Mouse (Mus musculus): ENCODE measurements around the gene Mrap. TPM values are rescaled to one million over a fixed set of nuclear protein-coding genes. Genes with fewer than 3 reads are reported as not detected.

The Mrap gene
- polyA plus RNA-seq, 1 experiment from 2014 or later: 2.7 TPM

GRCm38 (mm10) chr16:90709711-90710289, 28.2 kb upstream of the Mrap start:
- 36% methylated on average over 17 of the region's 17 CpGs for WGBS
- Histone ChIP-seq H3K9me3 (no peaks in the 10 kb centered on the region), H3K9ac (no peak overlapping the region), H3K27ac (no peak overlapping the region), H3K36me3 (no peaks in the 10 kb centered on the region), H3K27me3 (replicated peaks) (no peaks in the 10 kb centered on the region), H3K4me2 (peak overlapping the region; percentile 32), H3K4me1 (0 out of 2 replicates have a peak, but pooled peaks cover 7% of the 10 kb centered on the region), H3K4me3 (replicated peaks) (0 out of 2 replicates have a peak overlapping the region, but pooled peaks have one; percentile 1)
- ATAC-seq (ENCODE audit: insufficient read depth, low FRiP score, low read depth): no peak

- ATAC-seq (ENCODE audit: insufficient read depth, low FRiP score, low read depth): no peak
- H3K4me2 ChIP-seq: peak overlapping the region; percentile 32
- H3K27me3 ChIP-seq (replicated peaks): no peaks in the 10 kb centered on the region
- no peak overlapping the region for H3K9ac ChIP-seq
- no peak overlapping the region for H3K4me3 ChIP-seq (replicated peaks)
- H3K36me3 ChIP-seq: no peaks in the 10 kb centered on the region
- H3K9me3 ChIP-seq: no peaks in the 10 kb centered on the region
- WGBS: 51% methylated on average over 12 of the region's 12 CpGs
- H3K27ac ChIP-seq: no peak overlapping the region
- 0 out of 2 replicates have a peak, but pooled peaks cover 7% of the 10 kb centered on the region for H3K4me1 ChIP-seq
These were observed 27.7 kb upstream of the Mrap start for GRCm38 (mm10) chr16:90710313-90710712.

- 97% methylated on average over 4 of the region's 4 CpGs for WGBS
- peaks cover 7% of the 10 kb centered on the region; the same call in 1 of the 2 replicates for H3K4me1 ChIP-seq
- no peak overlapping the region for H3K4me2 ChIP-seq
- H3K9ac ChIP-seq: no peak overlapping the region
- H3K27me3 ChIP-seq (replicated peaks): no peaks in the 10 kb centered on the region
- no peak for ATAC-seq (ENCODE audit: insufficient read depth, low FRiP score, low read depth)
- H3K27ac ChIP-seq: no peak overlapping the region
- H3K4me3 ChIP-seq (replicated peaks): no peak overlapping the region
- H3K36me3 ChIP-seq: peaks cover 12% of the 10 kb centered on the region
- no peaks in the 10 kb centered on the region for H3K9me3 ChIP-seq
These were observed 14.0 kb upstream of the Mrap start for GRCm38 (mm10) chr16:90724051-90724450.

GRCm38 (mm10) chr16:90726600-90727227, 11.3 kb upstream of the Mrap start:
- Histone ChIP-seq H3K36me3 (no peaks in the 10 kb centered on the region), H3K4me1 (peaks cover 7% of the 10 kb centered on the region; the same call in 1 of the 2 replicates), H3K27ac (no peak overlapping the region), H3K9me3 (no peaks in the 10 kb centered on the region), H3K4me3 (replicated peaks) (peak overlapping the region; percentile 58), H3K9ac (peak overlapping the region; percentile 63), H3K27me3 (replicated peaks) (no peaks in the 10 kb centered on the region), H3K4me2 (peak overlapping the region; percentile 91)
- ATAC-seq (ENCODE audit: insufficient read depth, low FRiP score, low read depth): peak; percentile 44; the same call in 1 of the 2 replicates
- 6% methylated on average over 38 of the region's 38 CpGs for WGBS

GRCm38 (mm10) chr16:90727233-90728115, 10.5 kb upstream of the Mrap start, which contains the start of gene Mis18a:
Gene Mis18a (minus strand): TSS chr16:90727404.
- H3K9me3 ChIP-seq: no peaks in the 10 kb centered on the region
- peak; percentile 95 for ATAC-seq (ENCODE audit: insufficient read depth, low FRiP score, low read depth)

GRCm38 (mm10) chr16:90735611-90736010, 2.4 kb upstream of the Mrap start:
- Histone ChIP-seq H3K4me2 (no peak overlapping the region), H3K9ac (no peak overlapping the region), H3K9me3 (no peaks in the 10 kb centered on the region), H3K4me1 (no peaks in the 10 kb centered on the region), H3K36me3 (no peaks in the 10 kb centered on the region), H3K4me3 (replicated peaks) (no peak overlapping the region), H3K27me3 (replicated peaks) (no peaks in the 10 kb centered on the region), H3K27ac (no peak overlapping the region)
- no peak for ATAC-seq (ENCODE audit: insufficient read depth, low FRiP score, low read depth)
- 65% methylated on average over 4 of the region's 4 CpGs for WGBS

More at GRCm38 (mm10) chr16:90727233-90728115, 10.5 kb upstream of the Mrap start, which contains the start of gene Mis18a:
- H3K36me3 ChIP-seq: no peaks in the 10 kb centered on the region
- H3K27me3 ChIP-seq (replicated peaks): no peaks in the 10 kb centered on the region
- peak within 1 kb of the TSS; percentile 58 for H3K4me3 ChIP-seq (replicated peaks)
- peak within 1 kb of the TSS; percentile 91 for H3K4me2 ChIP-seq
- H3K9ac ChIP-seq: peak within 1 kb of the TSS; percentile 63
- H3K4me1 ChIP-seq: peaks cover 7% of the 10 kb centered on the region; the same call in 1 of the 2 replicates
- 1% methylated on average over 53 of the region's 53 CpGs for WGBS
- 0 out of 2 replicates have a peak within 1 kb of the TSS, but pooled peaks have one; percentile 13 for H3K27ac ChIP-seq

GRCm38 (mm10) chr16:90736672-90737270, 1.2 kb upstream of the Mrap start:
- Histone ChIP-seq H3K27ac (no peak overlapping the region), H3K36me3 (no peaks in the 10 kb centered on the region), H3K9me3 (no peaks in the 10 kb centered on the region), H3K4me2 (no peak overlapping the region), H3K27me3 (replicated peaks) (no peaks in the 10 kb centered on the region), H3K4me1 (no peaks in the 10 kb centered on the region), H3K9ac (no peak overlapping the region), H3K4me3 (replicated peaks) (no peak overlapping the region)
- no peak for ATAC-seq (ENCODE audit: insufficient read depth, low FRiP score, low read depth)
- 52% methylated on average over 10 of the region's 10 CpGs for WGBS

GRCm38 (mm10) chr16:90747143-90747542, 9.1 kb downstream of the Mrap start:
- H3K27me3 ChIP-seq (replicated peaks): no peaks in the 10 kb centered on the region
- H3K4me2 ChIP-seq: no peak overlapping the region
- peaks cover under 1% of the 10 kb centered on the region; the same call in 1 of the 2 replicates for H3K36me3 ChIP-seq
- no peak for ATAC-seq (ENCODE audit: insufficient read depth, low FRiP score, low read depth)
- no peak overlapping the region for H3K27ac ChIP-seq
- H3K9me3 ChIP-seq: no peaks in the 10 kb centered on the region
- H3K9ac ChIP-seq: no peak overlapping the region
- no peaks in the 10 kb centered on the region for H3K4me1 ChIP-seq
- no peak overlapping the region for H3K4me3 ChIP-seq (replicated peaks)
- 81% methylated on average over 6 of the region's 6 CpGs for WGBS

- 92% methylated on average over 7 of the region's 7 CpGs for WGBS
- Histone ChIP-seq H3K4me2 (no peak overlapping the region), H3K4me3 (replicated peaks) (no peak overlapping the region), H3K9ac (no peak overlapping the region), H3K9me3 (no peaks in the 10 kb centered on the region), H3K27ac (no peak overlapping the region), H3K4me1 (no peaks in the 10 kb centered on the region), H3K36me3 (peaks cover 8% of the 10 kb centered on the region; the same call in 1 of the 2 replicates), H3K27me3 (replicated peaks) (no peaks in the 10 kb centered on the region)
- ATAC-seq (ENCODE audit: insufficient read depth, low FRiP score, low read depth): no peak
These were observed 10.2 kb downstream of the Mrap start for GRCm38 (mm10) chr16:90748169-90748568.

GRCm38 (mm10) chr16:90753386-90753941, 15.5 kb downstream of the Mrap start:
- no peak overlapping the region for H3K9ac ChIP-seq
- WGBS: 93% methylated on average over 13 of the region's 13 CpGs
- H3K4me3 ChIP-seq (replicated peaks): no peak overlapping the region
- H3K4me1 ChIP-seq: no peaks in the 10 kb centered on the region
- H3K9me3 ChIP-seq: no peaks in the 10 kb centered on the region
- no peak for ATAC-seq (ENCODE audit: insufficient read depth, low FRiP score, low read depth)
- H3K4me2 ChIP-seq: no peak overlapping the region
- H3K36me3 ChIP-seq: peaks cover 21% of the 10 kb centered on the region
- no peaks in the 10 kb centered on the region for H3K27me3 ChIP-seq (replicated peaks)
- H3K27ac ChIP-seq: no peak overlapping the region

GRCm38 (mm10) chr16:90759335-90759734, 21.3 kb downstream of the Mrap start:
- Histone ChIP-seq H3K4me2 (no peak overlapping the region), H3K9ac (no peak overlapping the region), H3K27me3 (replicated peaks) (no peaks in the 10 kb centered on the region), H3K4me1 (no peaks in the 10 kb centered on the region), H3K9me3 (no peaks in the 10 kb centered on the region), H3K36me3 (peaks cover 12% of the 10 kb centered on the region), H3K27ac (no peak overlapping the region), H3K4me3 (replicated peaks) (no peak overlapping the region)
- ATAC-seq (ENCODE audit: insufficient read depth, low FRiP score, low read depth): no peak
- WGBS: 50% methylated on average over 3 of the region's 3 CpGs
